Mouse (Mus musculus) heart, embryonic 14.5 days (tissue): ENCODE measurements around the gene Kansl1l. TPM values are rescaled to one million over a fixed set of nuclear protein-coding genes. Genes with fewer than 3 reads are reported as not detected.

ENCODE experiments used
- ATAC-seq: fragments of 200-750 bp; cut with Nextera tagmentation; 2 replicates; pipeline ENCODE4 v1.8.0; 2017; ENCODE audit warnings: low read depth, moderate TSS enrichment; ENCODE audit not compliant: insufficient number of reproducible peaks, insufficient read depth, low FRiP score
- H3K27ac ChIP-seq, 2 experiments: fragments of 200-500 bp in 1 of 2; fragments of 300-500 bp in 1 of 2; sonication (generic) in 1 of 2; replicated peaks in 1 of 2; 2 replicates each; pipeline ENCODE4 v1.5.1; 2012 to 2014; ENCODE audit warnings: low read depth in 2 of 2, low read length in 2 of 2, control low read depth in 1 of 2, mild to moderate bottlenecking in 1 of 2, mixed read lengths in 1 of 2; ENCODE audit not compliant: control insufficient read depth in 1 of 2, insufficient read depth in 1 of 2
- H3K27me3 ChIP-seq: fragments of 300-500 bp; sonication (generic); 2 replicates; pipeline ENCODE4 v1.6.1; 2014; ENCODE audit warnings: mild to moderate bottlenecking, low read length, control low read depth; ENCODE audit not compliant: control insufficient read depth, insufficient read depth
- H3K36me3 ChIP-seq: fragments of 300-500 bp; sonication (generic); 2 replicates; pipeline ENCODE4 v1.6.1; 2014; ENCODE audit warnings: mild to moderate bottlenecking, control low read depth, low read length, mixed read lengths; ENCODE audit not compliant: control insufficient read depth, insufficient read depth
- H3K4me1 ChIP-seq, 2 experiments: fragments of 200-500 bp in 1 of 2; fragments of 300-500 bp in 1 of 2; sonication (generic) in 1 of 2; 2 replicates each; pipeline ENCODE4 v1.6.1; 2012 to 2014; ENCODE audit warnings: low read length in 2 of 2, control low read depth in 1 of 2, mixed read lengths in 1 of 2; ENCODE audit not compliant: control insufficient read depth in 2 of 2, insufficient read depth in 2 of 2
- H3K4me2 ChIP-seq: fragments of 300-500 bp; sonication (generic); 2 replicates; pipeline ENCODE4 v1.6.1; 2014; ENCODE audit warnings: mild to moderate bottlenecking, low read length
- H3K4me3 ChIP-seq, 2 experiments: fragments of 200-500 bp in 1 of 2; fragments of 300-500 bp in 1 of 2; sonication (generic) in 1 of 2; 2 replicates each; pipeline ENCODE4 v1.5.1; 2012 to 2014; ENCODE audit warnings: low read length in 2 of 2, mild to moderate bottlenecking in 2 of 2, control low read depth in 1 of 2, low read depth in 1 of 2, moderate library complexity in 1 of 2; ENCODE audit not compliant: control insufficient read depth in 1 of 2, insufficient read depth in 1 of 2
- H3K9ac ChIP-seq: fragments of 300-500 bp; sonication (generic); 2 replicates; pipeline ENCODE4 v1.6.1; 2014; ENCODE audit warnings: mild to moderate bottlenecking, low read length
- H3K9me3 ChIP-seq: fragments of 300-500 bp; sonication (generic); 2 replicates; pipeline ENCODE4 v1.6.1; 2016; ENCODE audit warnings: low read length, control low read depth; ENCODE audit not compliant: control insufficient read depth
- whole genome bisulfite sequencing: fragments of 180-500 bp; shearing (Covaris S2); extraction: QIAGEN DNeasy Blood & Tissue Kit; methylation state at CpG from one replicate; pipeline ENCODE4 v1.1.7; 2014; 5-methylcytosine and 5-hydroxymethylcytosine counted together
- polyA plus RNA-seq: library from polyadenylated mRNA; unstranded; fragments of >200 nt; fragmentation: Nextera tagmentation; extraction: Ambion mirVana; gene quantifications from 2 replicates; pipeline ENCODE4 v1.2.1, GENCODE M21; 2014

Kansl1l gene
- polyA plus RNA-seq, 1 experiment from 2014 or later, result 13.8 TPM

DNA sequence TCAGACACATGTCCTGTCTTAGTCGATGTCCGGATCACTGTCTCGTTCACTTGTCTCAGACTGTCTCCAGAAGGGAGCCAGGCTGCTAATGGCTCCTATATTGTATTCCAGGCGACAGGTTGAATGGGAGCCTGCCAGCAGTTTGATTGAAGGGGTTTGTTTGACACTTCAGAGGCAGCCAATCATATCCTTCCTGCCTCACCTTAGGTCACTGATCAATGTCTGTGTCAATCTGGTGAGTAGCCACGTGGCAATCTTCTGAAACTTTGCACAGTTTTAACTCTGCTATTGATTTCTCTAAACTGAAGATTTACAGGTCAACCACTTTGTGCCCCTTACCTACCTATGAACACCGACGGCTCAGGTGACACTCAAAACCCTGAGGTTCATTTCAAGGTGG lies 145.9 kb downstream of the Kansl1l start:
- H3K27ac ChIP-seq, result no peak overlapping the region
- ATAC-seq, result no peak
- H3K4me1 ChIP-seq, result no peaks in the 10 kb centered on the region
- H3K36me3 ChIP-seq, result no peaks in the 10 kb centered on the region
- H3K4me2 ChIP-seq, result no peak overlapping the region
- WGBS, result 67% methylated on average over 7 of the region's 7 CpGs
- no peaks in the 10 kb centered on the region for H3K9me3 ChIP-seq
- no peaks in the 10 kb centered on the region for H3K27me3 ChIP-seq
- no peak overlapping the region for H3K9ac ChIP-seq
- H3K4me3 ChIP-seq, result no peak overlapping the region

Other genes with a start within 250 kb of the Kansl1l start
- 27.5 and 30.1 TPM in 2 replicates for gene Rpe, start 116.7 kb downstream of the Kansl1l start, polyA plus RNA-seq
- gene Acadl, start 45.7 kb upstream of the Kansl1l start, polyA plus RNA-seq, result 720 and 759 TPM in 2 replicates
- gene Myl1, start 127.8 kb upstream of the Kansl1l start, polyA plus RNA-seq, result 491 and 610 TPM in 2 replicates
- gene Lancl1, start 221.3 kb upstream of the Kansl1l start, polyA plus RNA-seq, result 80.4 and 85.4 TPM in 2 replicates